Mouse (Mus musculus): Measurements from ENCODE around the gene Filip1.

GRCm38 (mm10) chr9:79912971-79913370 lies 99.7 kb downstream of the Filip1 start:
- TF ChIP-seq CTCF (IDR thresholded peaks at IDR 0.05; ENCODE audit: extremely low read depth, insufficient read length, insufficient replicate concordance, low read depth, low read length) (no peak), POLR2A (IDR thresholded peaks at IDR 0.05; ENCODE audit: low read depth, low read length) (no peak)
